Mouse (Mus musculus): ENCODE data around the gene Kdm5b.

Kdm5b gene

DNA sequence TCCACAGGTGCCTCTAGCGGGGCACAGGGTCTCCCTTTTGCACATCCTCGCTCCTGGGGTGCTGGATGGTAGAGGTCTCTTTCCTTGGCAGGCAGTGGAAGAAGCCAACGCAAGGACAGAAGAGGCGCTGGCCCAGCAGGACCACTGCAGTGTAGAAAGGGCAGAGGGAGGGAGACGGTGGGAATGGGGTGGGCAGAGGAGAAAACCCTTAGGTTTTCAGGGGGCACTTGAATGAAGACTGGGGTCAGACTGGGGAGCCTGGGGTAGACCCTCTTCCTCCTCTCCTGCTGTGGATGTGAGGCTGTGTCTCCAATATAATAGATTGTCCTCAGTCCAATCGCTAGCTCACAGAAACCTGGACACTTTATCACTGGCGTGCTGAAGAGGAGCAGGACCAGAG is 87.6 kb downstream of the Kdm5b start:
- DNase-seq (ENCODE audit: low spot score): no peak

DNA sequence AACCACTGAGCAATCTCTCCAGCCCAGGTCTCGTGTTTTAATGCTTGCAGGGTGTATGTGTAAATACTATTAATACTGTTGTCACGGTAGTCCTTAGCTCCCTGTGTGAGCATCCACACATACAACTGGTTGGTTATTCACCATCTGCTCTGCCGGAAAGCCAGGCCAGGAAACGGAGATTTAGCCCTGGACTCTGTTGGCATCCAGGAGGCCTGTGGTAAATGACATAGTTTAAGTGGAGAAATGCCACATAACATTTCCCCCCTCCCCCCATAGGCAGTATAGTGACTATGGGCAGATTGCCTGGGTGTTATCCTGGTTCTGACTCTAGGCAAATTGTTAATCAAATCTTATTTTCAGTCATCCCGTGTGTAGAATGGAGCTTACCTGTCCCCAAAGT is 90.8 kb downstream of the Kdm5b start:
- DNase-seq (ENCODE audit: low spot score): no peak

DNA sequence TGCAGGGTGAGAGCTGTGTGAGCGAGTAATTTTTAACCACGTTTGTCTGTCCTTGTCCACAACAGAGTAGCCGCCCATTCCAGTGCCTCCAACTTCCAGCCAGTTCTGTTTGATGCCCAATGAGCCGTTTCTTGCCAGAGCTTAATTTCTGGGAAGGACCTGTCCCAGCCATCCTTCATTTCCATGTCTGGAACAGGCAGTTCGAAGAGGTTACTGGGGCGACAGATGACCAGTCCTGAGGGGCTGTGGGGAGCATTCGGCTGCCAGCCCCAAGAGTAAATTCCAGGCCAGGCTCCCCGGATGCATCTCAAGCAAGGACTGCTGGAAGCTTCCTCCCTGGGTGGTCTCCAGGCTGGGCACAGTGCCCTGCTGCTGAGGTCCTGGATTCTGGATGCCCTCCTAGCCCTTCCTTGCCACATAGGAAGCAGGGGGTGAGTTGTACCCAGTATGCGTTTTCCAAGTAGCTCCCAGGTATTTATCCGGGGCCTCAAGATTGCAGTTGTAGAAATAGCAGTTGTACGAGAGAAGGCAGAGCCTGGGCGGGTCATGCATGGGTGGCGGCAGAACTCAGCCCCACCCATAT is 91.4 kb downstream of the Kdm5b start:
- DNase-seq (ENCODE audit: low spot score): no peak

DNA sequence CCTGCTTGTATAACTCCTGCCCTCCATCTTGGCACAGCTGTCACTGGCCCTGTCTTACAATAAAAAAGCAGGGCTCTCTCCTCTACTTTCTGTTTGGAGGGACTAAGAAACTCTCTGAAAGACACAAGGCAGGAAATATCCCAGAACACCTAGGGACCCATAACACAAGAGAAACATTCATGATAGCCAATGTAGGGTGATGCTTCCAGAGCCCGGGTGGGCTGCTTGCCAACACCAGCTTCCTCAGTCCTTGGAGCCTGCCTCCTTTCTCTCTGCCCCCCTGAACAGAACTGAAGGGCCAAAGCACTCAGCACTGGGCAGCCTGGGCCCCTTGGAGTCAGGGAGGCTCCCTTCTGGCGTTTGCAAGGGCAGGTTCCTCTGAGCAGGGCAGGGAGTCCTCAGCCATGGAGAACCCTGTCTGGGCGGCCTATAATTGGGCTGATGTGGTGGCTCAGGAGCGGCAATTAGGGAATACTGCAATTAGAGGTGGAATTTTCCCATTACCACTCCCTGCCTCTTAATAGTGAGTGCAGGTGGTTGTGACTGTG is 92.0 kb downstream of the Kdm5b start:
- DNase-seq (ENCODE audit: low spot score): no peak

DNA sequence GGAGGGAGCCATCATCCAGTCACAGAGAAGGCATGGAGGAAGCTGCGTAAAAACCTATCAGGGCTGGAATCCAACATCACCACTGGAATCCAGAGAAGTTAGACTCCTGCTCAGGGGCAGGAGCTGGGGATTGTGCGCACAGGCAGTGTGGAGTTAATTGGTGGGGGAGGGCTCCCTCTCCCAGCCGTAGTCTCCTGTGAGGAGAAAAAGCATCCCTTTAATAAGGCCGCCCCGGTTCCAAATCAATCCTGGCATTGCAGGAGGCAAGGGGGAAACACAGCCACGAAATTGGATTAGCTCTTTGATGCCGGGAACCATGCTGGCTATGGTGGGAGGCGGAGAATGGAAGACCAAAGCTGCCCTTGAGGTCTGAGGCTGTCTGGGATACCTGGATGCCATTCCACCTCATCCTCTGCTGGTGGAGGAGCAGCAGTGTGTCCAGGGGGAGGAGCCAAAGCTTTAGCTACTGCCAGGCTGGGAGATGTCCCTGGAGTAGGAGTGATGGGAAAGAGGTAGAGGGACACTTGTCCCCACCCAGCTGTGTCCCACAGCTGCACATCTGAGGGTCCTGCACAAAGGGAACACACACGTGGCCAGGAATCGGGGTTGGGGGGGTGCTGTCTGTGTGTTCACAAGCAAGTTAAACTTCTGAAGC is 93.8 kb downstream of the Kdm5b start:
- no peak for DNase-seq (ENCODE audit: low spot score)

DNA sequence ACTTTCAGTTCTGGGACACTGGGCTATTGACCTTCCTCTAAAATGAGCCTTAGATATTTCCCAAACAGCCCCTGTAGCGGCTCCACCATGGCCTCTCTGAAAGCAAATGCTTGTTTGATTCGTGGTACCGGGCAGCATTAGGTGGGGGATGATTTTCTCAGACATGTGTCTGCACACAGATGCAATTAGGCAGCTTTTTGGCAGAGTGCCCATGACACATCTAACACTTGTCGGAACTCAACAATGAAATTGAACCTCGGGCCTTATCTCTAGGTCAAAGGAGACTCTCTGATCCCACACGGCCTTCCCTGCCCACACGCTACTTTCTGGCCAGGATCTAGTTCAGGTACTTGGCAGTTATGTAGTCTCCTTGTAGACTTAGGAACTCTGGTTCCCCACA is 98.9 kb downstream of the Kdm5b start:
- no peak for DNase-seq (ENCODE audit: low spot score)

DNA sequence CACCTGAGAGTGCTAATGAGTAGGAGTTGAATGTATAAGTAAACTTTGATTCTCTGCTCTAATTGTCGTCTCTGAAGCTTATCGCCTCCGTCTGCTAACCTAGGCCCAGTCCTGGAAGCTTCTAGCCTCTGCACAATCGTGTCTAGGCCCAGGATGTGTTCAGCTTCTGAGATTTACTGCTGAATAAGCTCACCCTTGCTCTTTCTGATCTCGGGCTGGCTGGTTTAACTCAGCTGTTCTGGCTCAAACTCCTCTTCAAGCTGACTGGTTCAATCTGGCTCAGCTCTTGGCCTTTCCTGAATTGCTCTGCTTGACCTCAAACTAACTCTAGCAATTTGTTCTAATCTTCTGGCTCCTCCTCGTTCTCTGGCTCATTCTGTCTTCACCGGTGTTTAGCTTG is 100.2 kb downstream of the Kdm5b start:
- DNase-seq (ENCODE audit: low spot score): no peak

DNA sequence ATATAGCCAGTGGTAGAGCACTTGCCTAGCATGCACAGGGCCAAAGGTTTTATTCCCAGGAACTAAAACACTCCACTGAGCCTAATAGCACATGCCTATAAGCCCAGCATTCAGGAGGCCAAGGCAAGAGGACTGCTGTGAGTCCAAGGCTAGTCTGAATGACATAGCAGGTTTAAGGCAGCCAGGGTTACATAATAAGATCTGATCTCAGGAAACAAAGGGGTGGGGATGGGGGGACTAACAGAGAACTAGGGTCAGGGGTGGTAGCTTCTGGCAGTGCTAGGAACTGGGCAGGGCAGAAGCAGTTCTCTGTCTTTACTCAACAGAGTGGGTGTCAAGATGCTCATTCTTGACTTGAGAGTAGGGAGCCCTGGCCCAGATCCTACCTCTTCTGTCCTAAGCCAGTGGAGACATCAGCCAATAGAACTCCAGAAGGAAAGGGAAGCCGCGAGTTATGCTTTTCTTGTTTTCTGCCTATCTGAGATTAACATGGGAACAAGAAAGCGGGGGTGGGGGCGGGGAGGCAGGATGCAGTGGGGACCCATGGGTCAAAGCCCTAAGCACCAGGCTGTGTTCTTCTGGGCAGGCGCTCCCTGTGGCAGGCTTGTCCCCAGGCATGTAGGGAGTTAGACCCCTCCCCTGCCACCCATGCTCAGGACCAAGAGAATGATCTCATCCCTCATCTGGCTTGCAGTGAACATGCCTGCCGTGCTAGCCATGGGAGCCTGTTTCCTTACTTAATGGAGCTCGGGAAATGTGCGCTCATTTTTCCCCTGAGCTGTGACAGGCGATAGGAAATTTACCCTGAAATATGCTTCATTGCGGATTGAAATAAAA is 111.5 kb downstream of the Kdm5b start:
- no peak for DNase-seq (ENCODE audit: low spot score)

DNA sequence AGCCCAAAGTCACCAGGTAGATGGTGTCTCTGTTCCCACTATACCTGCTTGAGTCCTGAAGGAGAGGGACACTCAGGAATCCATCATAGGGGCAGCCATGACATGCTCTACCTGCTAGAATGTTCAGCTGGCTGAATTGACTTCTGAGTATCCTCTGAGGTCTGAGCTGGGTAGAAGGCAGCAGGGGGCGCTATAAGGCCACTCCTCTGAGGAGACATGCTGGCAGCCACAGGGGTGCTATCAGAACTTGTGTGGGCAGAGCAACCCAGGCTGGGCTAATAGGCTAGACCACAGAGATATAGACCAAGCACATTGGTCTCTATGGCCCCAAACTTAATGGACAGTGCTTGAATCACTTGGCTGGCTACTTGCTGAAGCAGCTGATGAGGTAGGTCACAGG is 114.3 kb downstream of the Kdm5b start:
- no peak for DNase-seq (ENCODE audit: low spot score)

DNA sequence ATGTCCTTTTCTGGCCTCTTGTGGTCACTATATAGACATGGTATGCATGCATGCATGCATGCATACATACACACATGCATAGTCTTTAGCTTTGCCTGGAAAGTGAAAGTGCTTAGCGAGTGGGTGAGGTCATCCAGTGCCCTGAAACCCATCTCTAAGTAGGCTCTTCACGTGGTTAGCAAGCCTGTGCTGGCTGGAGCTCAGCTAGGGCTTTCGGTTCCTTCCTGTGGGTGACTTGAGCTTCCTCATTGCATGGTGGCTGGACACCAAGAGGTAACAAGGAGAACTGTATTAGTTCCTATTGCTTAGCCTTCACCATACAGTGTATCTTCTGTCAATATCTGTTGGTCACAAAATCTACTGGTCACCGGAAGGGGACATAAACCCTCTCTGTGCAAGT is 119.5 kb downstream of the Kdm5b start:
- no peak for DNase-seq (ENCODE audit: low spot score)

DNA sequence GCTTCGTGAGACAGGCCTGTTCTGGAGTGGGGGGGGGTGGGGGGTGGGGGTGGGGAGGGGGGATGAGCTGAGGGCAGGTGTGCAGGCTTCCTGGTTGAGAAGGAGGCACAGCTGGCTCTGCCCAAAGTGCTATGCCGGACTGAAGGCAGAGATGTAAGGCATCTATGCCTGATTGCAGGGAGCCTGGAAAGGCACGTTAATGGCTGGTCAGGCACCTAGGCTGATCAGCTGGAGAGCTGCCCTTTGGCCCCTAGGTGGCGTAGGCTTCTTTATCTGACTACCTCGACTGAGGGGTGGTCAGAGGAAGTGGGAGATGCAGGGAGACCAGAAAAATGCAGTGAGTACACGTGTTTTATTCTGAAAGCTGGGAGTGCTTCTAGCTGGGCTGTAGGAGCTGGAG is 120.6 kb downstream of the Kdm5b start:
- DNase-seq (ENCODE audit: low spot score): no peak

DNA sequence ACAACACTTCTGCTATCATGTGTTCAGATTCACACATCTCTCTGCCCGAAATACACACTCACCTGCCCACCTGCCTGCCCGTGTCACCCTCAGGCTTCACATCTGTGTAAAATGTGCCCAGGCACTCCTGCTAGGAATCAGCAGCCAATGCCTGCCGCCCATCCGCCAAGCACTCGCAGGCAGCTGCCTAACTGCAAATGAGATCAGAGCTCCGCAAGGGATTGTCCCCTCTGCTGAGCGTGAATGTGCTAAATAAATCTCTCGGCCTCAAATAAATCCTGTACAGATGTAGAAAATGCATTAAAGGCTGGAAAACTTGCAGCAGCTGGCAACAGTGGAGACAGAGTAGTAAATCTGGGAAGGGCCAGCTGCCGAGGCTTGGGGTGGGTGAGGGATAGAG is 122.5 kb downstream of the Kdm5b start:
- DNase-seq (ENCODE audit: low spot score): no peak
